Mouse (Mus musculus): ENCODE results near the gene Zswim8.
"Not testable (repeated sequence)": the region's sequence is repeated elsewhere in the genome, so short reads cannot be mapped to it uniquely, and the experiment has no call there.

Gene Zswim8

DNA sequence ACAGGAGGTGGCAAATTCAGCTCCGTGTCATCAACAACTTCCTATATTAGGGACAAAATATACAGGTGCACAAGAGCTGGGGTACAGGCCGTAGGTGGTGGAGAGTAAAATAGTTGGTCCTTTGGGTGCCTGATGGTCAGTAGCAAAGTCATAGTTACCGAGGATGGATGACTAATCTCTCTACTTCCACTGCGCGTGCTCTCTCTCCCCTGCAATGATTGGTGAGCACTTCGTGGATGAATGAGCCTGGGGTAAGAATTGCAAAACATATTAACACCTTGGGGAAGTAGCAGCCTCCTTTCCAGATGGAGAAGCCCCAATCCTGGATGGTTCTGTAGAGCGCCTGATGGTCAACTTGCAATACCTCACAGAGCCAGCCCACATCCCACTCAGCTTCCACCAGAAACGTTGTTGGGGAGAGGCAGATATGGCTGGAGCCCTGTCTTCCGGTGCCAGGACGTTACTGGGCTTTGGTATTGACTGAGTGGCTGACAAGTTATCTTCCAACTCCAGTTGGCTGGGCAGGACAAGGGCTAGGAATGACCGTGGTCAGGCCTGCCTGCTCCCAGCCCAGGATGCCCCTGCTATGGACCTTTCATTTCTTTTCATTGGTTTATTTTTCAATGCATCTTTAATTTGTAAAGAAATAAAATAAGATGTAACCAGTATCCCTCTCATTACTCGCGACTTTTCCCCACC lies 13.0 kb upstream of the Zswim8 start:
- no peak for DNase-seq

DNA sequence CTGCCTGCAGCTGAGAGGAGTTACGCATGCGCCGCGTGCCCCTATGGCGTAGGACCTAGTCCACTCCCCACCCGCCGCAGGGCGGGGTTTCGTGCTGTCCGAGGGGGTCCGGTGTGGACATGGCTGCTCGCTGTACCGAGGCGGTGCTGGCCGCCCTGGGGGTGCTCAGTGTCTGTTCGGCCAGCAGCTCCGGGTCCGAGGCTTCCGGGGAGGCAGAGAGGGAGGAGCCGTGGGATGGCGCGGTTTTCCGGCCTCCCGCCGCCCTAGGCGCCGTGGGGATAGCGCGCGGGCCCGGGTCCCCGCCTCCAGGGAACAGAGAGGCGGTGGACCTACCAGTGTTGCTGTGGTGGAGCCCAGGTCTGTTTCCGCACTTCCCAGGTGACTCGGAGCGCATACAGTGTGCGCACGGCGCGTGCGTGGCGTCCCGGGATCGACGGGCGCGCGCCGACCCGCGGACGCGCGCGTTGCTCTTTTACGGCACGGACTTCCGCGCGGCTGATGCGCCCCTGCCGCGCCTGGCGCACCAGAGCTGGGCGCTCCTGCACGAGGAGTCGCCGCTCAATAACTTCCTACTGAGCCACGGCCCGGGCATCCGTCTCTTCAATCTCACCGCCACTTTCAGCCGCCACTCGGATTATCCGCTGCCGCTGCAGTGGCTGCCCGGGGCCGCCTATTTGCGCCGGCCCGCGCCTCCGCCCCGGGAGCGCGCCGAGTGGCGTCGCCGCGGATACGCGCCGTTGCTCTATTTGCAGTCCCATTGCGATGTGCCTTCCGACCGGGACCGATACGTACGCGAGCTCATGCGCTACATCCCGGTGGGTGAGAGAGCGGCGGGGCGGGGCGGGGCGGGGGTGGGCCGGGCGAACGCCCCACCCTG lies 12.2 kb upstream of the Zswim8 start, which contains the start of gene Fut11:
TSS of gene Fut11 (plus strand) at position 85 of the 877 bp plus-strand sequence.
- peak; percentile 75 to 79 for DNase-seq

DNA sequence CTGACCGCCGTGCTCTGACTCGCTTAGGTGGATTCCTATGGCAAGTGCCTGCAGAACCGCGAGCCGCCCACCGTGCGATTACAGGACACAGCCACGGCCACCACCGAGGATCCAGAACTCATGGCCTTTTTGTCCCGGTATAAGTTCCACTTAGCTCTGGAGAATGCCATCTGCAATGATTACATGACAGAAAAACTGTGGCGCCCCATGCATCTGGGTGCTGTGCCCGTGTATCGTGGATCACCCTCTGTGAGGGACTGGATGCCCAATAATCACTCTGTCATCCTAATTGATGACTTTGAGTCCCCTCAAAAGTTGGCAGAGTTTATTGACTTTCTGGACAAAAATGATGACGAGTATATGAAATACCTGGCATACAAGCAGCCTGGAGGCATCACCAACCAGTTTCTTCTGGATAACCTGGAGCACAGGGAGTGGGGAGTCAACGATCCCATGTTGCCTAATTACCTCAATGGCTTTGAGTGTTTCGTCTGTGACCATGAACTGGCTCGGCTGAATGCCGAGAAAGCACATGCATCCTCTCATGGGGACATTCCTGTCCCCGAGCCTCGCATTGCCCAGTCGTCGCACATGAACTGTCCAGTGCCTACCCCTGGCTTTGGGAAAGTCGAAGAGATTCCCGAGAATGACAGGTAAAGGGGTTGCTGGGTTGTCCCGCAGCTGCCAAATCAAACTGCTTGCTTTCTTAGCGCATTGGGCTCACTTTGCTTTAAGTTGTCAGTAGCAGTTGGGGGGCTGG lies 11.4 kb upstream of the Zswim8 start:
- DNase-seq = no peak

DNA sequence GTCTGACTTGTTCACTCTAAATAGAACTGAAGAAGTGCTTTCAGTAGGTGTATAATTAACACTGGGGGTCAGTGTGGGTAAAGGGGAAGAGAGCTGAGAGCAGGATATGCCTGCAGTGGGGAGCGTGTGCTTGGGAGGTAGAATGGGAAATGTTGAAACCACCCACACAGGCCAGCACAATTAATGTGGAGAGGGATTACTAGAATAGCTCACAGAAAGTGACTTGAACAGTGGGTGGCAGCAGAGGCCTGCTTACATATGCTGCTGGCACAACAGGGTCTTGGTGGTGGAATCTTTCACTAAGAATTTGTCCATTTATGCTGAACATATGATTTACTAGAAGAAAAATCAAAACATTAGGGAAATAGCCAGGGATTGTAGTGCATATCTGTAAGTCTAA lies 10.4 kb upstream of the Zswim8 start:
- peak in 1 of 2 experiments; percentile 44 for DNase-seq

DNA sequence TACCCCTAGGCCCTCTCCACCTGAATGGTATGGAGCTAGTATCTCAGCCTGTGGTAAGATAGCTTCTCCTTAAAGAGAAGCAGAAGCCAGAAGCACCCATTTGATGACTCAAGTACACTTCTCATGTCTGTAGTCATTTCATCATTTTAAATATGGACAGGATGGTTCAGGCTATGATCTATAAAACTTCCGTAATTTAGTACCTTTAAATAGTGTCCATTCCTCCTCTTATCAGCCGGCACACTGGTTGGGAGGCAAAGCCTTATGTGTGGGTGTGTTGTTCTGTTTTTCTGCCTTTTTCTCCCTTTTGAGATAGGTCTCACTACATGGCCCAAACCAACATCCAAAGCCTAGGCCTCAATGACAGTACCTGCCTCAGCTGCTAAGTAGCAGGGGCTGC lies 8.8 kb upstream of the Zswim8 start:
- no peak for DNase-seq

DNA sequence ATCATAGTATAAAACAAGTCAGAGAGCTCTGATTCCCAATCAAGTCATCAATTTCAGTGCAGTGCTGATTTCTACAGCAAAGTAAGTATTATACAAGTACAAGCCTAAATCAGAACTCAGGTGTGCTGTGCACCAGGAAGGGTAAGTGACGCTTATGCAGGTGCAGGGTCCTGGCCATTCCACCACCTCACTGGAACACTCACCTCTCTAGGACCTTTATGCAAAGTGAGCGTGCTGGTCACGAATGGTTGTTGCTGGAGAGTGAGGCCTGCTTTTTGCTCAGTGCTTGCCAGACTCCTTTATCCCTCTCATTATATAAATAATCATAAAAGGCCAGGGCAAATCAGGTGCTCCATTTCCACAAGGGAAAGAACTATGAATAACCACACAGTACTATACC lies 7.0 kb upstream of the Zswim8 start:
- no peak for DNase-seq

DNA sequence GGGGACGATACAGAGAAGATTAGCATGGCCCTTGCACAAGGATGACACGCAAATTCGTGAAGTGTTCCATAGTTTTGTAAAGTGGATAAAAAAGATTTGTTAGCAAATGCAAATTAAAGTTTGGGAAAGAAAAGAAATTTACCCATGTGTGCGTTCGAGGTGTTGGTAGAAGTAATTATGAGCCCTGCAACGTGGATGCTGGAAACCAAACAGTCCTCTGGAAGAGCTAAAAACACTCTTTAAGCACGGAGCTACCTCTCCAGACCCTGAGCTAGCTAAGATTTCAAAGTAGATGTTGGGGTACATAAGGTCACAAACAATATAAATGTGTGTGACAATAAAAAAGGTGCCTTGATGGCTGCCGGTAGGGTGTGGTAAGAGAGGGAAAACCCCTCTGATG lies 5.8 kb upstream of the Zswim8 start:
- no peak for DNase-seq

DNA sequence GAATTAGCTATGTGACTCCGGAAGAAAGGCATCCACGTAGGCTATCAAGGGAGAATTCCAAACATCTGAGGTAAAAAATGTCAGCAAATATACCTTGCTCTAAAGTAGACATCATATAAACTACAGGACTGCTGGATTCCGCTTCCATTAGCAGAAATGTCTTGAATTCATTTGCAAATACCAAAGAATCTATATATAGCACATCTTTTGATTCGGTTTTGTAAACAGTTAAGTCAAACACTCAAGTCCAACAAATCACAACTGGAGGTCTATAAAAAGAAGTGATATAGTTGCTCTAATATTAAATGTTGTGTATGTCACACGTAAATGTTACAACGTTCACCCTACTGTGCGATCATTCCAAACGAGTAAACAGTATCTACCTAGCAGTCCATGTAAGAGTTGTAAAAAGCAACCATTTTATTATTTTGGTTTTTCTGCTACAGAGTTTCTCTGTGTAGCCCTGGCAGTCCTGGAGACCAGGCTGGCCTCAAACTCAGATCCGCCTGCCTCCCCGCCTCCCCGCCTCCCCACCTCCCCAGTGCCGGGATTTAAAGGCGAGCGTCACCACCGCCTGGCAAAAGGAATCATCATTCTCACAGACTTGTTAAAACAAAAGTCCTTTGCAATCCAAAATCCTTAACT lies 5.1 kb upstream of the Zswim8 start:
- no peak for DNase-seq

DNA sequence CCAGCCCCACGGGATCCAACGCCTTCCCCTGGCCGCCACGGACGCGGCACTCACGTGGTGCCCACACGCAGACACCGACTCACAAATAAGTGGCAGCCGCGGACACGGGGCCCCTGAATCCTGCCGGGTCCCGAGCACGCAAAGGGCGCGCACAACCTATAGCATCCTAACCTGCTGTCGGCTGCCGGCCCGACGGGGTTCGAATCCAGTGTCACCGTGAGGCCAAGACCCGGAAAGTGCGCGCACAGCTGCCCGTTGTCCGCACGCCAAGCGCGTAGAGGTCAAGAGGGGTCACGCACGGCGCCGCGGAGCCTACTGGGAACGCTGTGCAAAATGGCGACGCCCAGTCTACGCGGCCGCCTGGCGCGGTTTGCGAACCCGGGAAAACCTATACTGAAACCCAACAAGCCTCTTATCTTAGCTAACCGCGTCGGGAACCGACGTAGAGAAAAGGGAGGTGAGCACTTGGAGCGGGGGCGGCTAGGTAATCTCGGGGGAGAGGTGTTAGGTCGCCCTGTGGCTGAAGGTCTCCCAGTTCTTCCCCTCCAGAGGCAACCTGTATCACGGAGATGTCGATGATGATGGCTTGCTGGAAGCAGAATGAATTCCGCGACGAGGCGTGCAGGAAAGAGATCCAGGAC lies 4.5 kb upstream of the Zswim8 start, which contains the start of gene Chchd1:
TSS of gene Chchd1 (plus strand) at position 266 of the 641 bp plus-strand sequence.
- DNase-seq = peak; percentile 74 to 87

DNA sequence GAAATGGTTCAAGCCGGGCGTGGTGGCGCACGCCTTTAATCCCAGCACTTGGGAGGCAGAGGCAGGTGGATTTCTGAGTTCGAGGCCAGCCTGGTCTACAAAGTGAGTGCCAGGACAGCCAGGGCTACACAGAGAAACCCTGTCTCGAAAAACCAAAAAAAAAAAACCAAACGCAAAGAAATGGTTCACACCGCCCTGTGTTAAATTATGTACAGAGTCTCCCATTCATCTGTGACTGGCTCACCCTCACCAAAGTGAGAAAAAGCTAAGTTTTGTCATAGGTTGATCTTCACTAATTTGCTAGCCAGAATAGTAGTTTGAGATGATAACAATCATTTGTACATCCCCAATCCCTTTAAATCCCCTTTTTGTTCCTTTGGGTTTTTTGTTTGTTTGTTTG lies 3.9 kb upstream of the Zswim8 start:
- not testable (repeated sequence) for DNase-seq

DNA sequence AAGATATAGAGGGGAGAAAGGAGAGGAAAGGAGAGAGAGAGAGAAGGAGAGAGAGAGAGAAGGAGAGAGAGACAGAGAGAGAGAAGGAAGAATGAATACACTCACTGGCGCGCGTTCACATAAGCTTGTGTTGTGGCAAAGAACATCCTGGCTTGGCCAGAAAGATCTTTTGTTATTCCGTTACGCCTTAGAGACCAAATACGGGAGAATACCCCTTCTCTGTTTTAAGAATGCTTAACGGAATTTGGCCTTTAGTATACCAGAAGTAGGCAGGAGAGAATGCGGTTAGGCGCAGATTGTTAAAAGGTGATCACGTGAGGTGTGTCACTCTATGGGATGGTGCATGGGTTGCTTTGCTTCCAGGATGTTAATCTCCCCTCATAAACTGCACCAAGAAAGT lies 887 bp downstream of the Zswim8 start:
- no peak for DNase-seq

DNA sequence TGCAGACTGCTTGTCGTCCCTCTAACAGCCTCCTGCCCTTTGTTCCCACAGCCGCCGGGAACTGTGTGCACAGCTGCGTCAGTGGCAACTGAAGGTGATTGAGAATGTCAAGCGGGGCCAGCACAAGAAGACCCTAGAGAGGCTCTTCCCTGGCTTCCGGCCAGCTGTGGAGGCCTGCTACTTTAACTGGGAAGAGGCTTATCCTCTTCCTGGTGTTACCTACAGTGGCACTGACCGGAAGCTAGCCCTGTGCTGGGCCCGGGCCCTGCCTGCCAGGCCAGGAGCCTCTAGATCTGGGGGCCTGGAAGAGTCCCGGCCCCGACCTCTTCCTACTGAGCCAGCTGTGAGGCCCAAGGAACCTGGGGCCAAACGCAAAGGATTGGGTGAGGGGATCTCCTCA lies 6.5 kb downstream of the Zswim8 start:
- DNase-seq = no peak

DNA sequence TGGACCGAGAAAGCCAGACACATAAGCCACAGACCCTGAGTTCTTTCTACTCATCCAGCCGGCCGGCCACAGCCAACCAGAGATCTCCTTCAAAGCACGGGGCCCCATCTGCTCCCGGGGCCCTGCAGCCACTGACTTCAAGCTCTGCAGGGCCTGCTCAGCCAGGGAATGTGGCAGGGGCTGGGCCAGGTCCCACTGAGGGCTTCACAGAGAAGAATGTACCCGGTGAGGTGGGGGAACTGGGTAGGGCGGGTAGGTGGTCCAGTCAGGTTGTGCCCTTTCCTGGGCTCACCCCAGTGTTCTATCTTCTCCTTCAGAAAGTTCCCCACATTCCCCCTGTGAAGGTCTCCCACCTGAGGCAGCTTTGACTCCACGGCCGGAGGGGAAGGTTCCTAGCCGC lies 11.1 kb downstream of the Zswim8 start:
- DNase-seq = no peak

DNA sequence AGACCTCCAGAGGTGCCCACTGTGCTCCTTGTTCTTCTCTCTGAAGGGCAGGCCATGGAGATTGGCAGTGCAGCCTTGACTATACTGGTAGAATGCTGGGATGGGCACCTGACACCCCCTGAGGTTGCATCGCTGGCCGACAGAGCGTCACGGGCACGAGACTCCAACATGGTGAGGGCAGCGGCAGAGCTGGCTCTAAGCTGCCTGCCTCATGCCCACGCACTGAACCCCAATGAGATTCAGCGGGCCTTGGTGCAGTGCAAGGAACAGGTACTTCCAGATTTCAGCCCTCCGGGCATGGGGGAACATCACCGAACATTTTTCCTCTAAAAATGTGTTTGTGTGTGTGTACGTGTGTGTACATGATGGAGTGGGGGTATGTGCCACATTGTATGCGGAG lies 12.4 kb downstream of the Zswim8 start:
- DNase-seq = no peak

DNA sequence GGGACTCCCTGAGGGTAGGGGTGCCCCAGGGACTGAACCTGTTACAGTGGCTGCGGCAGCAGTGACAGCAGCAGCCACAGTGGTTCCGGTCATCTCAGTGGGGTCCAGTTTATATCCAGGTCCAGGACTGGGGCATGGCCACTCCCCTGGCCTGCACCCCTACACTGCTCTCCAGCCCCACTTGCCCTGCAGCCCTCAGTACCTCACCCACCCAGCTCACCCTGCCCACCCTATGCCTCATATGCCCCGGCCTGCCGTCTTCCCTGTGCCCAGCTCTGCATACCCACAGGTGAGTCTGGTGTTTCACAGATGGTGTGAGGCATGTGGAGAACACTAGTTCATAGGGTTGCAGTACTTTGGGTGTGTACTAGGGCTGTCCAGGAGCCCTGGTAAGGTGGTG lies 14.0 kb downstream of the Zswim8 start:
- no peak for DNase-seq

DNA sequence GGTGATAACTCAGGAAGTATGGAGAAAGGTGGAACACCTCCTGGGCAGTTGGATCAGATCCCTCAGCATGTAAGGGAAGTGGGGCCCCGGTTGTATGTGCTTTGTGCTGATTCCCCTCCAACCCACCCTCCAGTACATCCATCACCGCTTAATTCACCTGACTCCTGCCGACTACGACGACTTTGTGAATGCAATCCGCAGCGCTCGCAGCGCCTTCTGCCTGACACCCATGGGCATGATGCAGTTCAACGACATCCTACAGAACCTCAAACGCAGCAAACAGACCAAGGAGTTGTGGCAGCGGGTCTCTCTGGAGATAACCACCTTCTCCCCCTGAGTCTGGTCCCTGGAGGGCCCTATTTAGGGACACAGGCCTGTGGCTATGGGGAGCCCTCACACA lies 15.7 kb downstream of the Zswim8 start:
- DNase-seq = no peak

DNA sequence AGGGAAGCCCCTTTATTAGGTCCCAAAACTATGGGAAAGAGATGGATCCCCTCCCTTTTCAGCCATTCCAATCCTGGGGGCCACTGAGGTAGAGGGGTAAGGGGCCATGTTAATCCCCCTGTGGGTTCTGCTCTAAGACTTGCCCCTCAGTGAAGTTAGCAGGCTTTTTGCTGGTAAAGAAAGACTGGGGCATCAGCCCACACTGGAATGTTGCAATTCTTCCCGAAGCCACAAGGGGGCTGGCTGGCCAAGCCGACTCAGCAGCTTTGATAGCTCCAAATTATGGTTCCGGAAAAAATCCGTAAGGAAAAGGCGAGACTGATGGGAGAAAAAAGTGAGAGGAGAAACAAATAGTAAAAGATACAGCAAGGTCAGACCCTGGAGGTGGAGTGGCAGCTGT lies 16.7 kb downstream of the Zswim8 start:
- peak in 1 of 2 experiments; percentile 48 for DNase-seq

DNA sequence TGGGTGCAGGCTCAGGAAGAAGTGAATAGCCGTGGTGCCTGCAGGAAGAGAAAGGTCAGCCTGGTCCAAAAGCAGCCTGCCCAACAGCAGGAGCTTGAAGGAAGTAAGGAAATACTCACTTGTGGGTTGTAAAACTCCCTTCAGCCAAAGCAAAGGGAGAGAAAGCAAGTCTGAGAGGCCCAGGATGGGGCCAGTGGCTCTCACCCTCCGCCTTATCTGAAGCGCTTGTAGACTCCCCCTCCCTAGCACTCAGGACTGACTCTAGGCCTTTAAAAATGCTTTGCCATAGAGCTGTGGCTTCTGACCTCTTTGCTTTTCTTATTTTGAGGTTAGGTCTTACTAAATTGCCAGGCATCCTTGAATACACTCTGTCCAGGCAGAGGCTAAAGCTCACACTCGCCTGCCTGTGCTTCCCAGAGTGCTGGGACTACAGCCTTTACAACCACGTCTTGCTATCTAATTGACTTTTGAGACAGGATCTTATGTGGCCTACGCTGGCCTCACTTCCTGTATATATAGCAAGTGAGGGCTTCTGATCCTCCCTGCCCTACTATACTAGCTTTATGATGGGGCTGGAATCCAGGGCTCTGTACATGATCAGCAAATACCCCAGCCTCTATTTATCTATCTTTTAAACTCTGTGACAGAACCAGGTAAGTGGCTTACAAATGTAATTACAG lies 18.4 kb downstream of the Zswim8 start:
- DNase-seq = no peak

DNA sequence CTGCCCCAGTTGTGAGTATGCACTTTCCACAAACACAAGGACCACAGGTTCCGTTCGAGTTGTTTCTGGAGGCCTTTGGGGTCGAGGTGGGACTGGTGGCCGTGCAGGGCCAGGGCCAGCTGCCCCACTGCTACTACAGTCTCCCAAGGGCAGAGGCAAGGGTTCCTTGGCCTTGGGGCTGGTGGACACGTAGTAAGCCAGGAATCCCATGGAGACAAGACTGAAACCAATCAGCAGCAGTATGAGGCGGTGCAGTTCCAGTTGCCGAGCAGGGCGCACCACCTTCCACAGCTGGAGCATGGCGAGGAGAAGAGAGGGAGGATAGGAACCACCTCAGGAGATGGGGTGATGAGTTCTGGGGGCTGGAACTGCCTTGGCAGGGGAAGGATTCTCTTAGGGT lies 22.5 kb downstream of the Zswim8 start:
- DNase-seq = no peak

DNA sequence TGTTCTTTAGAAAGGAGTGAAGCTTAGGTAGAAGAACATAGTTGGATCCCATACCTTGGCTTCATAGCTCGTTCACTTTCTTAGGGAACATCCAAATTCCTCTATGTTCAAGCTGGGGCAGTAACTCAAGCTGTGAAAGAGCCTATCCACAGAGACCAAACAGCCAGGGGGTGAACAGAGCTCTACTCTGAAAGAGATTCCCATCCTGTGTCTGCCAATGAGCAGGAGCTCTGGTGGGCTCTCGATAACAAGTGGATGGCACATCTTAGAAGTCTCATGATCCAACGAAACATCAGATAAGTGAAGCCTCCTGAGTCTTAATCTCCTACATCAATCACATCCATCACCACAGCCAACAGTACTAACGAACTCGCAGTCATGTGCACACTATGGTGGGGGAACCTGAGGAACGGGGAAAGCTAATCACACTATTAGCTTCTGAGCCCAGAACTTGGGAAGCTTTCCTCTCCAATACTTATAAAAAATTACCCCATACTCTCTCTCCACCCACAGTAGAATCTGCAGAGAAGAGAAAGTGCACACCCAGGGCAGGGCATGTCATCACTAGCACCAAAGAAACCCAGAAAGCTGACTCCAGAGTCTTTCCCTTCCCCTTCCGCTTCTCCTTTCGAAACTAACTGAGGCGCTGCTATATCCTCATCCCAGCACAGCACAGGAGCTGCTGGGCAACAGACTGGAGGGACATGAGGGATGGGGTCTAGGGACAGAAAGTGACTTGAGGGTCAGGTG lies 23.7 kb downstream of the Zswim8 start:
- DNase-seq = no peak
